ENCODE assay signal across 10 mouse cellular contexts in the genomic region with DNA sequence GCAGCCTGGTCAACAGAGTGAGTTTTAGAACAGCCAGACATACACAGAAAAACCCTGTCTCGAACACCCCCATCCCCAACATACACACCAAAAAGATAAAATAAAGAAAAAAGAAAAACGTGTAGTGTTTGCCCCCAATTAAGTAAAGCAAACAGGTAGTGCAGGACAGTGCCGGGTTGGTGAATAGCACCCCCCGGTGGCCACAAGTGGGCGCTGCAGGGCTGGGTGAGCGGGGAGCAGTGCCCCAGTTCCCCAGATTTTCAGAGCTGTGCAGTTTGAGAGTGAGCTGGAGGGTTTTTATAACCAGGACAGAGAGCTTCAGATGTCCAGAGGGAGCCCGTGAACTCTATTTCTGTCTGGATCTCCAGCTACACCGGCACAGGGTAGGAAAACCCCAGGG. TPM values are rescaled to one million over a fixed set of nuclear protein-coding genes. Genes with fewer than 3 reads are reported as not detected.
DNase-seq lines count a peak whose midpoint lies in the region; TF ChIP-seq lines count a peak whose summit lies in the region.
"Had no signal": no experiment of that assay in that cellular context is flagged by ENCODE, and none has a peak within 500 bp of the region (broad histone marks: within the 10 kb centered on the region; RNA-seq: fewer than 3 reads in every experiment).

No protein-coding gene starts in this region.

- no peaks in the 10 kb centered on the region for H3K36me3 ChIP-seq in kidney, adult 2 months (ENCODE audit: control insufficient read depth, insufficient read depth, low read length)
- no peaks in the 10 kb centered on the region for H3K36me3 ChIP-seq in C2C12 (ENCODE audit: control insufficient read depth, insufficient read depth)
- H3K36me3 ChIP-seq: embryonic facial prominence, embryonic 15.5 days; limb, embryonic 12.5 days had no signal

- 41% methylated on average over 8 of the region's 8 CpGs for WGBS in kidney, adult 2 months

- no peaks in the 10 kb centered on the region for H3K27me3 ChIP-seq in kidney, adult 2 months (replicated peaks; ENCODE audit: control insufficient read depth, insufficient read depth, low read length)
- H3K27me3 ChIP-seq in C2C12 (ENCODE audit: control insufficient read depth, insufficient read depth, insufficient read length) = peaks cover 58% of the 10 kb centered on the region

- H3K4me3 ChIP-seq in kidney, adult 2 months (ENCODE audit: insufficient read depth, low read depth, low read length) = no peak overlapping the region
- H3K4me3 ChIP-seq in C2C12 (ENCODE audit: insufficient read depth, poor library complexity, severe bottlenecking) = no peak overlapping the region
- no peak overlapping the region for H3K4me3 ChIP-seq in embryonic fibroblast, embryonic 13.5 days (ENCODE audit: insufficient read depth, low read length)
- H3K4me3 ChIP-seq: embryonic facial prominence, embryonic 15.5 days; limb, embryonic 12.5 days had no signal

- no peaks in the 10 kb centered on the region for H3K79me2 ChIP-seq in C2C12 (ENCODE audit: control insufficient read depth, insufficient read depth)

- no peak for TF ChIP-seq POLR2A in kidney, adult 2 months (IDR thresholded peaks at IDR 0.05; ENCODE audit: low read depth, low read length)
- no peak for TF ChIP-seq POLR2A in embryonic fibroblast, embryonic 13.5 days (IDR thresholded peaks at IDR 0.05; ENCODE audit: low read depth, low read length)

- DNase-seq in kidney, adult 2 months = peak; percentile 15
- DNase-seq in kidney, adult 9 months = no peak
- DNase-seq in R1 (ENCODE audit: low read depth, low spot score) = peak; percentile 58
- peak; percentile 20 for DNase-seq in right cerebral cortex, postnatal 25 days
- no peak for DNase-seq in embryo, embryonic 9.5 days (ENCODE audit: extremely low spot score)
- DNase-seq in urinary bladder, adult 2 months (ENCODE audit: low spot score) = no peak

- no peaks in the 10 kb centered on the region for H3K79me3 ChIP-seq in C2C12 (ENCODE audit: low read depth)

- H3ac ChIP-seq in C2C12 (ENCODE audit: control insufficient read depth, insufficient read length, low read depth) = no peak overlapping the region

- no peaks in the 10 kb centered on the region for H3K4me1 ChIP-seq in kidney, adult 2 months (ENCODE audit: control insufficient read depth, insufficient read depth, low read length)
- H3K4me1 ChIP-seq in embryonic fibroblast, embryonic 13.5 days (ENCODE audit: control insufficient read depth, insufficient read depth, low read length) = no peaks in the 10 kb centered on the region
- H3K4me1 ChIP-seq: embryonic facial prominence, embryonic 15.5 days had no signal

- H3K27ac ChIP-seq in kidney, adult 2 months (ENCODE audit: insufficient read depth, low read depth, low read length) = no peak overlapping the region
- H3K27ac ChIP-seq in embryonic fibroblast, embryonic 13.5 days (ENCODE audit: insufficient read depth, low read length) = no peak overlapping the region
- H3K27ac ChIP-seq: embryonic facial prominence, embryonic 15.5 days; limb, embryonic 12.5 days had no signal

- TF ChIP-seq CTCF in kidney, adult 2 months (conservative IDR thresholded peaks at IDR 0.05; ENCODE audit: insufficient read depth, insufficient read length, low read depth, low read length) = peak; percentile 56
- TF ChIP-seq CTCF in C2C12 (IDR thresholded peaks at IDR 0.05; ENCODE audit: control insufficient read depth, insufficient read depth, insufficient read length) = peak; percentile 47
- TF ChIP-seq CTCF in embryonic fibroblast, embryonic 13.5 days (IDR thresholded peaks at IDR 0.05; ENCODE audit: borderline replicate concordance, insufficient read depth, low read length) = peak; percentile 21; the same call in 1 of the 2 replicates

TF ChIP-seq in C2C12, 6 proteins besides CTCF, POLR2A, EP300 and RAD21:
- TF ChIP-seq USF1 (IDR thresholded peaks at IDR 0.05; ENCODE audit: low read depth) (no peak), MAX (IDR thresholded peaks at IDR 0.05) (no peak), MYOG (IDR thresholded peaks at IDR 0.05; ENCODE audit: control insufficient read depth, extremely low read depth, insufficient read length) (no peak), MYOD1 (IDR thresholded peaks at IDR 0.05; ENCODE audit: control insufficient read depth, insufficient read length, low read depth) (no peak), FOSL1 (IDR thresholded peaks at IDR 0.05; ENCODE audit: insufficient read depth, low read length, poor library complexity, severe bottlenecking) (no peak), CEBPB (IDR thresholded peaks at IDR 0.05; ENCODE audit: low read depth) (no peak)

RNA-seq across cellular contexts. Expression of gene Myh14, which starts 28.8 kb away (rescaled TPM):
- 8.5 and 12.4 TPM in 2 replicates for polyA plus RNA-seq in kidney, adult 2 months (2012; rRNA removed)
- 0.01 TPM for polyA plus RNA-seq in C2C12 (2012; fragmentation: generic; extraction: Trizol)
- not detected in 2 replicates for polyA plus RNA-seq in embryonic fibroblast, embryonic 13.5 days (2011; ENCODE audit: insufficient read length, low read depth, missing spikeins)
- 8.7 and 16.9 TPM in 2 replicates for polyA plus RNA-seq in urinary bladder, adult 2 months (2012; rRNA removed)

RNA-seq across cellular contexts. Expression of gene Kcnc3, which starts 51.4 kb away (rescaled TPM):
- 19.1 and 20.6 TPM in 2 replicates for polyA plus RNA-seq in kidney, adult 2 months (2012; rRNA removed)
- 0.26 TPM for polyA plus RNA-seq in C2C12 (2012; fragmentation: generic; extraction: Trizol)
- polyA plus RNA-seq in embryonic fibroblast, embryonic 13.5 days (2011; ENCODE audit: insufficient read length, low read depth, missing spikeins) = 0.27 and 0.51 TPM in 2 replicates
- 0.43 and 1.1 TPM in 2 replicates for polyA plus RNA-seq in urinary bladder, adult 2 months (2012; rRNA removed)

Comparison
In these comparisons a context has a peak if more than half of its experiments do, and no peak if none do; other contexts are left out.
1. DNase-seq: peak in kidney, adult 2 months (single experiment), R1 (single experiment) and right cerebral cortex, postnatal 25 days (single experiment); none in kidney, adult 9 months (single experiment), embryo, embryonic 9.5 days (single experiment) and urinary bladder, adult 2 months (single experiment).
2. Peak in every context shown above with its lines, with median percentiles within 50 percentile points of each other: CTCF ChIP-seq.